Mouse (Mus musculus): Measurements from ENCODE around the gene Gas6. TPM values are rescaled to one million over a fixed set of nuclear protein-coding genes. Genes with fewer than 3 reads are reported as not detected.

The Gas6 gene
- total and polyA plus RNA-seq, 3 experiments: not detected

DNA sequence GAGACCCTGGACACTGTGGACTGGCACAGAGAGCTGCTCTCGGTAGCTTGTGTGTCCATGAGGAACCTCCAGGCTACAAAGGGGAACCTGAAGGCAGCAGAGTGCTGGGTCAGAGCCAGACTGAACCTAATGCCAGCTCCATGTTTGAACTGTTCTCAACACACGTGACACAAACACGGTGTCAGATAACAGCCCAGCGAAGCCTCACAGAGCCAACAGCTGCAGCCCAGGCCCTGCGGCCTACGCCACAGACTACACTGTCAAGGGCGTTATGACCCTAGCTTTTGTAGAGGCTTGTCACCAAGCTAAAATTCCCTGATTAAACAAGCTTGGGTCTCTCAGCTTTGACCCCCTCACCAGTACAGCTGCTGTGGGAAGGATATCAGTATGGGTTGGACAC lies 22.0 kb downstream of the Gas6 start:
- Histone ChIP-seq H3K4me1 (ENCODE audit: insufficient read depth, low read depth, low read length) (no peaks in the 10 kb centered on the region), H3K4me3 (ENCODE audit: low read depth, low read length) (no peak overlapping the region), H3K36me3 (replicated peaks) (no peaks in the 10 kb centered on the region), H3K9me3 (replicated peaks) (no peaks in the 10 kb centered on the region), H3K27me3 (ENCODE audit: insufficient read depth, low read length) (peaks cover 4% of the 10 kb centered on the region; the same call in 1 of the 2 replicates)
- TF ChIP-seq TAL1 (conservative IDR thresholded peaks at IDR 0.05; ENCODE audit: low read depth, low read length) (no peak), GATA2 (IDR thresholded peaks at IDR 0.05; ENCODE audit: borderline replicate concordance, low read depth, low read length) (no peak), POLR2AphosphoS5 (IDR thresholded peaks at IDR 0.05; ENCODE audit: insufficient replicate concordance, low read depth, low read length) (no peak), GATA1 (IDR thresholded peaks at IDR 0.05; ENCODE audit: borderline replicate concordance, low read length) (no peak), CTCF (IDR thresholded peaks at IDR 0.05; ENCODE audit: low read depth, low read length) (no peak)
- DNase-seq (ENCODE audit: low spot score) (no peak), ATAC-seq (ENCODE audit: extremely low read depth, insufficient number of reproducible peaks, low FRiP score, poor library complexity, severe bottlenecking) (no peak)

DNA sequence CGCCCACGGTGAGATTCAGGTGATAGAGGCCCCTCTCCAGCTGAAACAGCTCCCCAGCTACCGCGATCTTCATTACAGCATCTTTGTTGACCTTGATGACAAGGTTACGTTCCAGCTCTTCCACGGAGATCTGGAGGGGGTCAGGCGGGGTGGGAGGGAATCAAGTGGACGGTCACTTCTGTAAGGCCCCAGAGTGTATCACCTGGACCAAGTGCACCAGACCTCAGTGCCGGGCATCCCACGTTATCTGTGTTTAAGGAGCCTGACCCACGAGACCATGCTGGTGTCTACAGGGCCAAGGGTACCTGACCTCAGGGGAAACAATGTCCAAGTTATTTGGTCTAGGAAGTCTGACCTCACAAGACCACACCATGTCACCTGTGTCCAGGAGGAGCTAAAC lies 22.8 kb downstream of the Gas6 start:
- Histone ChIP-seq H3K27me3 (ENCODE audit: insufficient read depth, low read length) (peaks cover 4% of the 10 kb centered on the region; the same call in 1 of the 2 replicates), H3K4me1 (ENCODE audit: insufficient read depth, low read depth, low read length) (no peaks in the 10 kb centered on the region), H3K4me3 (ENCODE audit: low read depth, low read length) (no peak overlapping the region), H3K9me3 (replicated peaks) (no peaks in the 10 kb centered on the region), H3K36me3 (replicated peaks) (no peaks in the 10 kb centered on the region)
- ATAC-seq (ENCODE audit: extremely low read depth, insufficient number of reproducible peaks, low FRiP score, poor library complexity, severe bottlenecking) (no peak), DNase-seq (ENCODE audit: low spot score) (no peak)
- TF ChIP-seq POLR2AphosphoS5 (IDR thresholded peaks at IDR 0.05; ENCODE audit: insufficient replicate concordance, low read depth, low read length) (no peak), GATA2 (IDR thresholded peaks at IDR 0.05; ENCODE audit: borderline replicate concordance, low read depth, low read length) (no peak)

DNA sequence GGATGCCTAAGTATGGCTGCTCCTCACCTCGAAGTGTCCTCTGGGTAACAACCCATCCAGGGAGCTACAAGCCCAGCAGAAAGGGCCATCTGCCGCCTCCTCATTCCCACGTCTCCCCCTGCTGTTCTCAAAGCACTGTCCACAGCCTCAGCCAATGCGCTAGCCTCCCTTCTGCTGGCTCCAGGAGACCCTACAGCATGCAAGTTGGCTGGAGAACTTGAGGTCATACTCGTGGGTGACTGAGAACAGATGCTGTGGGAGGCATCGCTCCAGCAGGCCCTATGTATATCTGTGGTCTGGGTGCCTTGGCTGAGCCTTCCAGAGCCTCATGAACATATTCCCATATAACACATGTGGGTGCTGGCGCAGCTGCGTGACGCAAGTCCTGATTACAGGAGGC lies 25.6 kb downstream of the Gas6 start:
- no peak for ATAC-seq (ENCODE audit: extremely low read depth, insufficient number of reproducible peaks, low FRiP score, poor library complexity, severe bottlenecking)
- H3K36me3 ChIP-seq (replicated peaks): no peaks in the 10 kb centered on the region
- H3K27me3 ChIP-seq (ENCODE audit: insufficient read depth, low read length): peaks cover 3% of the 10 kb centered on the region
- H3K4me3 ChIP-seq (ENCODE audit: low read depth, low read length): no peak overlapping the region
- TF ChIP-seq GATA2 (IDR thresholded peaks at IDR 0.05; ENCODE audit: borderline replicate concordance, low read depth, low read length): no peak
- TF ChIP-seq POLR2AphosphoS5 (IDR thresholded peaks at IDR 0.05; ENCODE audit: insufficient replicate concordance, low read depth, low read length): no peak
- no peak for TF ChIP-seq TAL1 (conservative IDR thresholded peaks at IDR 0.05; ENCODE audit: low read depth, low read length)
- TF ChIP-seq GATA1 (IDR thresholded peaks at IDR 0.05; ENCODE audit: borderline replicate concordance, low read length): no peak
- no peak for TF ChIP-seq CTCF (IDR thresholded peaks at IDR 0.05; ENCODE audit: low read depth, low read length)
- no peaks in the 10 kb centered on the region for H3K4me1 ChIP-seq (ENCODE audit: insufficient read depth, low read depth, low read length)
- no peaks in the 10 kb centered on the region for H3K9me3 ChIP-seq (replicated peaks)
- DNase-seq (ENCODE audit: low spot score): no peak

- peaks cover 3% of the 10 kb centered on the region for H3K27me3 ChIP-seq (ENCODE audit: insufficient read depth, low read length)
Observed at GRCm38 (mm10) chr8:13466989-13467388, 27.3 kb downstream of the Gas6 start.

DNA sequence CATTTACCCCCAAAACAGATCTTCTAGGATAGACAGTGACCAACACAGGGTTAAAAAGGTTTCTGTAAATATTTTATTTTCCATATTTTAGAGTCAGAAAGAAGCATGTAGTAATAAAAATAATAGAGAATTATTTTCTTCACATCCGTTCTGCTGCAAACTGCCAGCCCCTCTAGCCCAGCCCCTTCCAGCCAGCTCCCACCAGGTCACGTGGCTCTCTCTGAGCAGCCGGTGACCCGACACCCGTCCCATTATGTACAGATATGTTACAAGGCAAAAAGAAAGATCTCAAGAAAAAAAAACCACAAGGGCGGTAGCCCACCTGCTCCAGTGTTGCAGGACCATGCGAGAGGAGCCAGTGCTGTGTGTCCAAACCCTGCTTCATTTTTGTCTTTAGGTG lies 29.0 kb downstream of the Gas6 start:
- TF ChIP-seq POLR2AphosphoS5 (IDR thresholded peaks at IDR 0.05; ENCODE audit: insufficient replicate concordance, low read depth, low read length): no peak
- TF ChIP-seq GATA2 (IDR thresholded peaks at IDR 0.05; ENCODE audit: borderline replicate concordance, low read depth, low read length): no peak
- TF ChIP-seq GATA1 (IDR thresholded peaks at IDR 0.05; ENCODE audit: borderline replicate concordance, low read length): no peak
- no peak for TF ChIP-seq TAL1 (conservative IDR thresholded peaks at IDR 0.05; ENCODE audit: low read depth, low read length)
- no peak for TF ChIP-seq CTCF (IDR thresholded peaks at IDR 0.05; ENCODE audit: low read depth, low read length)
- DNase-seq (ENCODE audit: low spot score): no peak
- no peaks in the 10 kb centered on the region for H3K36me3 ChIP-seq (replicated peaks)
- H3K9me3 ChIP-seq (replicated peaks): no peaks in the 10 kb centered on the region
- no peak for ATAC-seq (ENCODE audit: extremely low read depth, insufficient number of reproducible peaks, low FRiP score, poor library complexity, severe bottlenecking)
- H3K4me3 ChIP-seq (ENCODE audit: low read depth, low read length): no peak overlapping the region
- peaks cover 3% of the 10 kb centered on the region for H3K27me3 ChIP-seq (ENCODE audit: insufficient read depth, low read length)
- H3K4me1 ChIP-seq (ENCODE audit: insufficient read depth, low read depth, low read length): no peaks in the 10 kb centered on the region

More at GRCm38 (mm10) chr8:13466989-13467388, 27.3 kb downstream of the Gas6 start:
- no peaks in the 10 kb centered on the region for H3K36me3 ChIP-seq (replicated peaks)
- H3K9me3 ChIP-seq (replicated peaks): no peaks in the 10 kb centered on the region
- no peaks in the 10 kb centered on the region for H3K4me1 ChIP-seq (ENCODE audit: insufficient read depth, low read depth, low read length)
- H3K4me3 ChIP-seq (ENCODE audit: low read depth, low read length): no peak overlapping the region
- DNase-seq (ENCODE audit: low spot score): no peak
- no peak for ATAC-seq (ENCODE audit: extremely low read depth, insufficient number of reproducible peaks, low FRiP score, poor library complexity, severe bottlenecking)
- TF ChIP-seq POLR2AphosphoS5 (IDR thresholded peaks at IDR 0.05; ENCODE audit: insufficient replicate concordance, low read depth, low read length) (no peak), GATA2 (IDR thresholded peaks at IDR 0.05; ENCODE audit: borderline replicate concordance, low read depth, low read length) (no peak), GATA1 (IDR thresholded peaks at IDR 0.05; ENCODE audit: borderline replicate concordance, low read length) (no peak), TAL1 (conservative IDR thresholded peaks at IDR 0.05; ENCODE audit: low read depth, low read length) (no peak), CTCF (IDR thresholded peaks at IDR 0.05; ENCODE audit: low read depth, low read length) (no peak)

DNA sequence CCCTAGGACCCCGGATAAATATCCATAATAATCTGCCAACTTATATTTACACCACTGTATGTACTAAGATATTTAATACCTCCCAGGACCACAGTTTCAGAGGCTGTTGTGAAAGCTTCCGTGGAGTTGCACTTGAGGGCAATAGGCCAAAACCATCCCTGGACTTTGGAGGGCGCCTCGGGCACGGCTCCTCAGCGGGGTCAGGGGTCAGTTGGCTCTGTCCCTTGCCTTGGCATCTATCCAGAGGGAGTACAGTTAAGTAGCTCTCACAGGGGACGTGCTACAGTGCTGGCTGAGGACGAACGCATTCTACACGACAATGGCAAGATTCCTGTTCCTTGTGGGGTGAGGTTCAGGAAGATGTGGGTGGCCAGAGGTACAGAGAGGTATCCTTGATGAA lies 31.9 kb downstream of the Gas6 start:
- no peak for DNase-seq (ENCODE audit: low spot score)
- H3K27me3 ChIP-seq (ENCODE audit: insufficient read depth, low read length): peaks cover 3% of the 10 kb centered on the region
- H3K4me1 ChIP-seq (ENCODE audit: insufficient read depth, low read depth, low read length): no peaks in the 10 kb centered on the region
- H3K9me3 ChIP-seq (replicated peaks): no peaks in the 10 kb centered on the region
- ATAC-seq (ENCODE audit: extremely low read depth, insufficient number of reproducible peaks, low FRiP score, poor library complexity, severe bottlenecking): no peak
- TF ChIP-seq TAL1 (conservative IDR thresholded peaks at IDR 0.05; ENCODE audit: low read depth, low read length) (no peak), GATA2 (IDR thresholded peaks at IDR 0.05; ENCODE audit: borderline replicate concordance, low read depth, low read length) (no peak), CTCF (IDR thresholded peaks at IDR 0.05; ENCODE audit: low read depth, low read length) (no peak), GATA1 (IDR thresholded peaks at IDR 0.05; ENCODE audit: borderline replicate concordance, low read length) (no peak), POLR2AphosphoS5 (IDR thresholded peaks at IDR 0.05; ENCODE audit: insufficient replicate concordance, low read depth, low read length) (no peak)
- no peak overlapping the region for H3K4me3 ChIP-seq (ENCODE audit: low read depth, low read length)
- H3K36me3 ChIP-seq (replicated peaks): no peaks in the 10 kb centered on the region

All from G1E (cell line).